Mouse (Mus musculus): ENCODE measurements around the gene Ncam1. TPM values are rescaled to one million over a fixed set of nuclear protein-coding genes. Genes with fewer than 3 reads are reported as not detected.

The Ncam1 gene
- polyA plus RNA-seq, 1 experiment from 2014 or later, result 208 TPM

DNA sequence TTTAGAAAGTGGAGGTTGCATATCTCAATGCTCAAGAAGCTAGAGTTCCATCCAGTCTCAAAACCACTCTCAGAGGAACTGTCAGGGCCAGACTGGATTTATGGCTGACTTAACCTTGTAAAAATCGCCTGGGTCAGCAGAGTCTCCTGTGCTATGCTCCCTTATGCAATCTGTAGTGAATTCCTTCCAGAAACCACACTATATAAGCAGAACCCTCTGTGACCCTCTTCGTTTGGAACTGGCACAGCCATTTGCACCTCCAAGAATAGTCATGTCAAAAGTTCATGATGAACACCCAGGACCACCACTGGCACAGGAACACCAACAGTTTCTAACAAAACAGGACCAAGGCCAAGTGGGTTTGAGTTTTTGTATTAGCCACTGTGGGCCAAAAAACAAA is 190.5 kb downstream of the Ncam1 start:
- H3K9ac ChIP-seq (replicated peaks), result no peak overlapping the region
- no peaks in the 10 kb centered on the region for H3K27me3 ChIP-seq
- peaks cover 26% of the 10 kb centered on the region for H3K4me1 ChIP-seq
- no peaks in the 10 kb centered on the region for H3K9me3 ChIP-seq
- H3K4me2 ChIP-seq (replicated peaks), result no peak overlapping the region
- no peaks in the 10 kb centered on the region for H3K36me3 ChIP-seq
- 77% methylated on average over 2 of the region's 2 CpGs for WGBS
- ATAC-seq (ENCODE audit: low FRiP score, low read depth), result no peak
- no peak overlapping the region for H3K27ac ChIP-seq (replicated peaks)
- no peak overlapping the region for H3K4me3 ChIP-seq

DNA sequence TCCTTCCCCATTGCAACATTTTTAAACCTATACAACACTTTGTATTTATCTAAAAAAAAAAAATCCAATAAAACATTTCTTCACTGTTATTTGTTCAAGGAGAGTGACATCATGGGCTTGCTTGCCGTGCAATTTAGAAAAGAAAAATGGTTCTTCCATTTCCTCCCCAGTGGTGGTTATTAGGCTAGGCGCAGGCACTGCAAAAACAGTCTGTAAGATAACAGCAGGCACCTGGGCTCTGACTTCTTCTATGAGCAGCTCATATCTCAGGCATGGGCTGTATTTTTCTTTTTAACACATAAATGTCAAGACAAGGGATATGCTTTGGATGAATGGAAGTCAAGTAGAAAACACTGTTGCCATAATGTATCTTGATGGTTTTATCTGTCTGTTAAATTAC is 192.0 kb downstream of the Ncam1 start:
- Histone ChIP-seq H3K4me2 (replicated peaks) (no peak overlapping the region), H3K9me3 (no peaks in the 10 kb centered on the region), H3K4me3 (no peak overlapping the region), H3K27me3 (no peaks in the 10 kb centered on the region), H3K4me1 (peaks cover 28% of the 10 kb centered on the region), H3K36me3 (no peaks in the 10 kb centered on the region), H3K9ac (replicated peaks) (no peak overlapping the region), H3K27ac (replicated peaks) (peak overlapping the region; percentile 71)
- ATAC-seq (ENCODE audit: low FRiP score, low read depth), result no peak
- WGBS, result 39% methylated on average over 2 of the region's 2 CpGs

DNA sequence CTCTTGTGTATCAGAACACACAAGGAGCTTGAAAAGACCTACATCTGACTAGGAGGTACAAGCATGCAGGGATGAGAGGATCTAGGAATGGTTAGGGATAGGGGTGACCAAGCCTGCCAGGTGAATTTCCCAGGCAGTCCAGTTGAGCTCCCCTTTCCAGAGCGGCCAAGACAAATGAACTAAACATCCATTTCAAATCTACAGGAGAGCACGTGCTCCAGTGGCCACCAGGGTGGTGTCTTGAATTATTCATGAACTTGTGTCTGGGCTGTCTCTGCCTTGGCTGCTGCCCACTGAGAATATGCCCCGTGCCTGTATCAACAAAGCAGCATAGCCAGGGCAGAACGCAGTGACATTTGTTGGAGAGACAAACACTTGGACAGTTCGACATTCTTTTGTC is 192.4 kb downstream of the Ncam1 start:
- no peaks in the 10 kb centered on the region for H3K9me3 ChIP-seq
- WGBS, result 11% methylated on average over 5 of the region's 5 CpGs
- H3K9ac ChIP-seq (replicated peaks), result no peak overlapping the region
- no peaks in the 10 kb centered on the region for H3K27me3 ChIP-seq
- H3K27ac ChIP-seq (replicated peaks), result peak overlapping the region; percentile 71
- H3K36me3 ChIP-seq, result no peaks in the 10 kb centered on the region
- H3K4me3 ChIP-seq, result no peak overlapping the region
- H3K4me1 ChIP-seq, result peaks cover 32% of the 10 kb centered on the region
- peak; percentile 89 for ATAC-seq (ENCODE audit: low FRiP score, low read depth)
- no peak overlapping the region for H3K4me2 ChIP-seq (replicated peaks)

DNA sequence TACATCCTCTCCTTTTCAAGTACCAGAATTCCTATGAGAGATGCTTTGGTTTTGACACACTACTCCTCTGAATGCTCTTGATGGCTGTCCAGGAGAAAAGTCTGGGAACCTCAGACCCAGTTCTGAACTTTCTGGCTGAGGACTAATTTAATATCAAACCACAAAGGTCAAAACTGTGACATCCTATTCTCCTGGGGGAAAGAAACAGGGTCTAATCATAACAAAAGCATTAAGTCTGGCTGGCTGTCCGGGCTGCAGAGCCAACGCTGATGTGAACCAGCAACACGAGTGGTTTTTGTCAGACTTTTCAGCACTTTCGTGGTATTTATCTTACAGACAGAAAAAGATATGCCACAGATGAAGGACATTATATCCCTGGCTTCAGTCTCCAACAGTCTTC is 192.9 kb downstream of the Ncam1 start:
- no peak for ATAC-seq (ENCODE audit: low FRiP score, low read depth)
- peaks cover 36% of the 10 kb centered on the region for H3K4me1 ChIP-seq
- no peak overlapping the region for H3K4me2 ChIP-seq (replicated peaks)
- H3K36me3 ChIP-seq, result no peaks in the 10 kb centered on the region
- no peaks in the 10 kb centered on the region for H3K27me3 ChIP-seq
- 54% methylated on average over 4 of the region's 4 CpGs for WGBS
- H3K9me3 ChIP-seq, result no peaks in the 10 kb centered on the region
- H3K4me3 ChIP-seq, result no peak overlapping the region
- H3K27ac ChIP-seq (replicated peaks), result peak overlapping the region; percentile 71
- no peak overlapping the region for H3K9ac ChIP-seq (replicated peaks)

DNA sequence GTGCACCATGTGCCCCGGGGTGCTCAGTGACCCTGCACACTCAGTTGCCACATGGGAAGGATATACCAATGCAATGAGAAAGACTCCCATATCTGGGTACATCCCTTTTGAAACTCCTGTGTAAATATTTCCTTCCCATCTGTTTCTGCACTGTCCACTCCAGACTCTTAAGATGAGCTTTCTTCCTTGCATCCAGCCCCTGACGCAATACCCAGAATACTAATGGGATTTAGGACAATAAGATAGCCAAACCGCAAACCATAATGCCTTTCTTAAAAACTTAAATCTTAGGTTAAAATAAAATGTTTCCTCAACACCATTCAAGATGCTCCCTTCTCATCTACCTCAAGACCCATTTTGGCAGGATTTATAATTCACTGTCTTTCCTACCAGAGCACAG is 193.4 kb downstream of the Ncam1 start:
- 0 out of 2 replicates have a peak overlapping the region, but pooled peaks have one; percentile 2 for H3K27ac ChIP-seq (replicated peaks)
- no peak overlapping the region for H3K4me3 ChIP-seq
- no peaks in the 10 kb centered on the region for H3K27me3 ChIP-seq
- WGBS, result 88% methylated on average over 3 of the region's 3 CpGs
- no peaks in the 10 kb centered on the region for H3K9me3 ChIP-seq
- ATAC-seq (ENCODE audit: low FRiP score, low read depth), result no peak
- H3K36me3 ChIP-seq, result no peaks in the 10 kb centered on the region
- H3K9ac ChIP-seq (replicated peaks), result no peak overlapping the region
- peaks cover 36% of the 10 kb centered on the region for H3K4me1 ChIP-seq
- no peak overlapping the region for H3K4me2 ChIP-seq (replicated peaks)

DNA sequence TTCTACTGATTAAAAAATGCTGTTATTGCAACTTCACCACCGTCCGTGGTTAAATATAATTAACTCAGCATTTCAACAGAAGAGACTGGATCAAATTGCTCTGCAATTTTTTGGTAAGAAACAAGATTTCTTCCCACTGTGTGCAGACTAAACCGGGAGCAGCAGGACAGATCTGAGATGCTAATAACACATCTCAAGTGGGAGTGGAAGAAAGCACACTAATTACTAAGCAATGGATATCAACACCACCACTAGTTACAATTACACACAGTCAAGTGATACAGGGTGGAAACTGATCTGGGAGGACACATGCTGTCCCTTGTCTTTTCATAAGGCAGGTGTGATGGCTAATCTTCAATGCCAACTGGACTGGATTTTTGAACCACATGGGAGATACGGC is 197.5 kb downstream of the Ncam1 start:
- Histone ChIP-seq H3K4me1 (peaks cover 28% of the 10 kb centered on the region), H3K4me2 (replicated peaks) (no peak overlapping the region), H3K9me3 (no peaks in the 10 kb centered on the region), H3K27ac (replicated peaks) (no peak overlapping the region), H3K9ac (replicated peaks) (no peak overlapping the region), H3K27me3 (no peaks in the 10 kb centered on the region), H3K36me3 (no peaks in the 10 kb centered on the region), H3K4me3 (no peak overlapping the region)
- WGBS, result 77% methylated on average over 4 of the region's 4 CpGs
- no peak for ATAC-seq (ENCODE audit: low FRiP score, low read depth)

DNA sequence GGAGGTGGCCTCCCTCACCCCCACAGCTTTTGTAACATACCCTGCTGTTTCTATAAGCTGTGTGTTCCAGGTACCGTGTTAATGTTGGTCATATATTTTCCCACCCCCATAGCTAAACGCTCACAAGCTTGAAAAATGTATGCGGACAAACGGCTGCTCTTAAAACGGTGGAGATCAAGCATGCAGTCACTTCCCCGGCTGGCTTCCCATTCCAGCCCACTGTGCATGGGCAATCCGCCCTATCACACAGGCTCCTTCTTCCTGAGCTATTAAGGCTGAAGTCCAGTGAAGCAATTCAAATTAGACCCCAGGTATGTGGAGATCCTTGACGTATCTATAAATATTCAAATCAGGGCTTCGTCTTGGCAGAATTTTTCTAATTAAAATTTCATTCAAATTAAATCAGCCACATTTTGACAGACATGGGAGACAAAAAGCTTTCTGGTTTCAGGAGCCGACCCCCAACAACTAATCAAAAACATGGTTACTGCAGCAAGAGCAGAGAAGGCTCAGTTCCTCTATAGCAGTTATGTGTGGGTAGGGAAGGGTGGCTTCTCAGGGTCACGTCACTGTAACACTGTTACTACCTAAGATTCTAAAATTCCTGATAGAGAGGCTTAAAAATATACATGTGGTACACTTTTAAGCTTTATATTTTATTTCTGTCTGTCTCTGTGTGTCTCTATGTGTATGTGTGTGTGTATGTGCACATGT is 202.9 kb downstream of the Ncam1 start:
- no peaks in the 10 kb centered on the region for H3K27me3 ChIP-seq
- peak overlapping the region; percentile 70 for H3K27ac ChIP-seq (replicated peaks)
- H3K4me1 ChIP-seq, result peaks cover 47% of the 10 kb centered on the region
- 0 out of 2 replicates have a peak overlapping the region, but pooled peaks have one; percentile 1 for H3K4me2 ChIP-seq (replicated peaks)
- no peak overlapping the region for H3K4me3 ChIP-seq
- H3K9ac ChIP-seq (replicated peaks), result 0 out of 2 replicates have a peak overlapping the region, but pooled peaks have one; percentile 12
- H3K36me3 ChIP-seq, result no peaks in the 10 kb centered on the region
- no peak for ATAC-seq (ENCODE audit: low FRiP score, low read depth)
- H3K9me3 ChIP-seq, result no peaks in the 10 kb centered on the region
- 50% methylated on average over 11 of the region's 11 CpGs for WGBS

DNA sequence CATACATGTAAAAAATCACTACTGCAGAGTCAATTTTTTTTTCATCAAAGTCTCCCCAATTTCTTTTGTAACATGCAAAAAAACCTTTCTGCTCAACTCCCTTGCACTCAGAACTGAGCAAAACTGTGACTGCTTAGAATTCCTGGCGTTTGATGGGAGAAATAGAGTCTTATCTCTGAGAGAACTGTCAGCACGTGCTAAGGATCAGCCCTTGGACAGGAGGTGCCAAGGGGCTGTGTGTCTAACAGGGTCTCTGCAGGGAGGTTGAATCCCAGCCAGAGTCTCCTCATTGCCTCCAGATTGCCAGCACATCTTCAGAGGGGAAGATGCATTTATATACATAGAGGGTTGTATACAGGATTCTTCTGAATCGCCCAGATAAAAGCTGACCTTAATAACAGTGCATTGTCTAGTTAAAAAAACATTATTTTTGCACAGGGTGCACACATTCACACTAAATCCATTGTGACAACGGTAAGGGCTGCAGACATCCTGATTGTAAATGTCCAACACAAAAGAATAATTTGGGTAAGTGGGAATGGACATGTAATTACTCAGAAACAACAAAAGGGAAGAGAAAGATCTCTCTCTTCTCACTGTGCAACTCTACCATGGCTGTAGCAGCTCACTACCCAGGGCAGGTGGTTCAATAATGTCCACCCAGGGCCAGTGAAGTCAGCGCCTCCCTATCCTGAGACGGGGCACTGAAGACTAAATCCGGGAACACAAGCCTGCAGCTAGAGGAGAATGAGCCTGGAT is 203.7 kb downstream of the Ncam1 start:
- no peak for ATAC-seq (ENCODE audit: low FRiP score, low read depth)
- no peaks in the 10 kb centered on the region for H3K36me3 ChIP-seq
- H3K27me3 ChIP-seq, result no peaks in the 10 kb centered on the region
- 33% methylated on average over 7 of the region's 7 CpGs for WGBS
- peaks cover 54% of the 10 kb centered on the region for H3K4me1 ChIP-seq
- no peak overlapping the region for H3K4me3 ChIP-seq
- no peaks in the 10 kb centered on the region for H3K9me3 ChIP-seq
- H3K4me2 ChIP-seq (replicated peaks), result 0 out of 2 replicates have a peak overlapping the region, but pooled peaks have one; percentile 1
- peak overlapping the region; percentile 70 for H3K27ac ChIP-seq (replicated peaks)
- 0 out of 2 replicates have a peak overlapping the region, but pooled peaks have one; percentile 12 for H3K9ac ChIP-seq (replicated peaks)

DNA sequence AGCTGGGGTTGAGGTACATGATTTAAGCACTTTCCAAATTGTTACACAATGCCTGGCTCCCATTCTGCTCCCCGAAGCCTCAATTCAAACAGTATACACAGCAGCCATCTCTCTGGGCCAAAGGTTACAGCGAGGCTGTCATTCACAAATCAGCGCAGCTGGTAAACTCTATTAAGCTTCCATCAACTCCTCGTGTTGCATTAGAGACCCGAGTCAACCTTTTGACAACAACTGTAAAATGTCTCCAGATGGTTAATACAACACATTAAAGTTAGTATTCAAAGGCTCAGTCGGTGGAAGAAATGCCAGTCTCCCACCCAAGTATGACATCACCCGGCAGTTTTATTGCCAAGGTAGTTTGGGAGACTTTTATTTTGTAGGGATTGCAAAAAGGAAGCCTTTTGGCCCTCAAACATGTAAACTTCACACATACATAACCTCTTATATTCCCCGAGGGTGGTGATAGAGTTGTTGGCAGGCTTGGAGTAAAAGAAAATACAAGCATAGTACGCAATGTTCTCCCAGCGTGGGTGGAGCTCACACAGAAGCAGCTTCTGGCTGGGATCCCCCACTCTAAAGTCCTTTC is 204.7 kb downstream of the Ncam1 start:
- peaks cover 59% of the 10 kb centered on the region for H3K4me1 ChIP-seq
- no peak for ATAC-seq (ENCODE audit: low FRiP score, low read depth)
- WGBS, result 60% methylated on average over 10 of the region's 10 CpGs
- no peaks in the 10 kb centered on the region for H3K27me3 ChIP-seq
- no peak overlapping the region for H3K27ac ChIP-seq (replicated peaks)
- no peak overlapping the region for H3K9ac ChIP-seq (replicated peaks)
- no peak overlapping the region for H3K4me2 ChIP-seq (replicated peaks)
- no peaks in the 10 kb centered on the region for H3K36me3 ChIP-seq
- no peaks in the 10 kb centered on the region for H3K9me3 ChIP-seq
- no peak overlapping the region for H3K4me3 ChIP-seq

DNA sequence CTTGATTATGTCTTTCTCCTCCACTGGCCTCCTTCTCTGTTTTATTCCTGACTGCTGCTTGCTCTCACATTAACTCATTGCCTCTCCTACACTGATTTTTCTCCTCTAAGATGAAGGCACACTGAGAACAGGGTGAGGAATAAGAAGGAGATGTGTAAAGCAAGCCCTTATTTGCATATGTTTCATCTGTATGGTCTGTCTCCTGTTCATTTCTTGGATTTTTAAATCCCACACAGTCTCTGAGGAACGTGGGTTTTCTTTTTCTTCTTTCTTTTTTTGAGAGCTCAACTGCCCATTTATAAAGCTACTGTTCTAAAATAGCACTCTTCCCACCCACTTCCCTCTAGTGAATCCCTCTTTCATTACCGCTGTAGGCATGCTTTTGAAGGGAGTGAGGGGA is 206.7 kb downstream of the Ncam1 start:
- Histone ChIP-seq H3K9ac (replicated peaks) (no peak overlapping the region), H3K36me3 (no peaks in the 10 kb centered on the region), H3K9me3 (no peaks in the 10 kb centered on the region), H3K4me1 (peaks cover 57% of the 10 kb centered on the region), H3K27ac (replicated peaks) (peak overlapping the region; percentile 25; the same call in 1 of the 2 replicates), H3K4me3 (no peak overlapping the region), H3K27me3 (no peaks in the 10 kb centered on the region), H3K4me2 (replicated peaks) (no peak overlapping the region)
- no peak for ATAC-seq (ENCODE audit: low FRiP score, low read depth)
- WGBS, result 56% methylated on average over 2 of the region's 2 CpGs

DNA sequence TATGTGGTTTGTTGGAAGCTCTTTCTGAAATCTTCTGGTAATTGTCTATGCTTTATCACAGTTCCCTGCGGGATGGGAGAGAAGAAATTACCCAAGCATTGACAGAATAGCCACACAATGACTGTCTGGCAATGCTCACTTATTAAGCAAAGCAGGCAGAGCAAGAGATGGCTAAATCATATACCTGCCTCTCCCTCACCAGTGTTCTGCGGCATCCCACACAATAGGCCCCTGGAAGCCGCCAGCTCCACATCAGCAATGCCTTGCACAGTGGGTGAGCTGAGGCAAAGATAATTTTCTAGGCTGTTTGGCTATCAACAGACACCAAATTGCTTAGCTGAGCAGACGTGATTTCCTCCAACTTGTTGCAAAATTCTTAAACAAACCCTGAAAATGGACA is 208.5 kb downstream of the Ncam1 start:
- H3K4me1 ChIP-seq, result peaks cover 42% of the 10 kb centered on the region
- 42% methylated on average over 4 of the region's 4 CpGs for WGBS
- no peaks in the 10 kb centered on the region for H3K9me3 ChIP-seq
- no peak overlapping the region for H3K4me2 ChIP-seq (replicated peaks)
- H3K9ac ChIP-seq (replicated peaks), result no peak overlapping the region
- H3K27ac ChIP-seq (replicated peaks), result no peak overlapping the region
- no peak overlapping the region for H3K4me3 ChIP-seq
- no peaks in the 10 kb centered on the region for H3K36me3 ChIP-seq
- ATAC-seq (ENCODE audit: low FRiP score, low read depth), result no peak
- no peaks in the 10 kb centered on the region for H3K27me3 ChIP-seq

DNA sequence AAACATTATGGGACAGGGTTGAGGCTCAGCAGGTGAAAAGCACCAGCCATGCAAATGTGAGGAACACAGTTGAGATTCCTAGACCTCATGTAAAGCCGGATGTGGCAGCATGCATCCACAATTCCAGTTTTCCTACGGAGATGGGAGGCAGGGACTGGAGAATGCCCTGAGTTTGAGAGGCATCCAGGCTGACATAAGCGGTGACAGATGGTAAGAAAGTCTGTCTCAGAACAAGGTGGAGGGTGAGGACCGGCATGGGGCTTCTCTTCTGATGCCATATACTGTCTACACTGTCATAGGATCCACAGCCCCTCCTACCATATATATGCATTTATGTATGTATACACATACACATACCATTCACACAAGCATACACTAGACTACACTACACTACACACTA is 221.6 kb downstream of the Ncam1 start:
- H3K4me3 ChIP-seq, result no peak overlapping the region
- no peaks in the 10 kb centered on the region for H3K9me3 ChIP-seq
- peaks cover 15% of the 10 kb centered on the region for H3K4me1 ChIP-seq
- no peak for ATAC-seq (ENCODE audit: low FRiP score, low read depth)
- WGBS, result 93% methylated on average over 4 of the region's 4 CpGs
- H3K9ac ChIP-seq (replicated peaks), result no peak overlapping the region
- H3K36me3 ChIP-seq, result no peaks in the 10 kb centered on the region
- H3K27ac ChIP-seq (replicated peaks), result no peak overlapping the region
- no peak overlapping the region for H3K4me2 ChIP-seq (replicated peaks)
- no peaks in the 10 kb centered on the region for H3K27me3 ChIP-seq

All from midbrain, embryonic 12.5 days (tissue).